Mouse (Mus musculus): Measurements from ENCODE around the gene Slc24a4. TPM values are rescaled to one million over a fixed set of nuclear protein-coding genes. Genes with fewer than 3 reads are reported as not detected.
A peak's percentile ranks its signal among the peaks of the same experiment; 100 is the strongest.

The Slc24a4 gene
- polyA plus RNA-seq, 1 experiment from 2014 or later: 4.0 TPM

DNA sequence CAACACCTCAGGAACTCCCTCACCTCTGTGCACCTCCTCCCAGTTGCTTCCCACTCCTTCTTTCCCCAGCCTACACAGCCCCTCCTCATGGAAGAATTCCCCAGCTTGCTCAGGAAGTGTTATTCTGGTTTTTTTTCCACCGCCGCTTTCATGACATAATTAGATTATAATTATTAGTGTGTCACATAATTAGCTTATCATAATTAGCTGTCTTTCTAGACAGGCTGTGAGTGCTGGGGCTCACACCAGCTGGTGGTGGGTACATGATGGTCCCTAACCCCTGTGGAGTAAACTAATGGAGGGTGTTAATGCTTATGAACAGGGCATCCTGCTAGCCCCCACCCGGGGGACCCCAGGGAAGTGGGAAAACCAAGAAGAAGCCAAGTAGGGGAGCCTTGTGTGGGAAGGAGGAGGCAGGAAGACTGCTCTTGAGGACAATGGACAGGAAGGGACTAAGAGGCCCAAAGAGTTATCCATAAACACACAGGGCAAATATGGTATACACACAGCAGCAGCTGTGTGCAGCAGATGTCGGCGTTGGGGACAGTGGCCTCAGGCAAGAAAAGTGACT is 38.2 kb downstream of the Slc24a4 start:
- WGBS: 43% methylated on average over 5 of the region's 5 CpGs
- 0 out of 2 replicates have a peak, but pooled peaks have one; percentile 50 for ATAC-seq (ENCODE audit: insufficient number of reproducible peaks, low FRiP score)
- H3K4me2 ChIP-seq: no peak overlapping the region
- no peak overlapping the region for H3K9ac ChIP-seq
- H3K4me3 ChIP-seq: no peak overlapping the region
- peak overlapping the region; percentile 48; the same call in 1 of the 2 replicates for H3K27ac ChIP-seq (ENCODE audit: poor library complexity, severe bottlenecking)
- no peaks in the 10 kb centered on the region for H3K36me3 ChIP-seq
- peaks cover 11% of the 10 kb centered on the region for H3K4me1 ChIP-seq (replicated peaks)
- H3K9me3 ChIP-seq (replicated peaks): no peaks in the 10 kb centered on the region
- H3K27me3 ChIP-seq (replicated peaks): no peaks in the 10 kb centered on the region

DNA sequence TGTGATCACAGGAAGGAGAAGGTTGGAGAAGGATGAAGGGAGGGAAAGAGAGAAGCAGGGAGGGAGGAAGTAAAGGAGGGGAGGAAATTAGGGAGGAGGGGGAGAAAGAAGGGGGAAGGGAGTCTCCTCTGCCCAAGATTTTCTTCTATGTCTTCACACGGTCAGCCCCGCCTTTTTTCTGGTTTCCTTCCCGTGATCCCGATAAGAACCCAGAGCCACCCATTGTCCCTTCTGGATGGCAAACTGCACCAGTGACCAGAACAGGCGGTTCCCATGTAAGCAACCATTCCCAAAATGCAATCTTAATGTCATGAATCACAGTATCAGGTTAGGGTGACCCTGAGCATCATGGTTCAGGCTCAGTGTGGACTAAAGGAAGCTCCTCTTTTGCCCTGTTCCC is 38.8 kb downstream of the Slc24a4 start:
- H3K36me3 ChIP-seq: no peaks in the 10 kb centered on the region
- H3K27ac ChIP-seq (ENCODE audit: poor library complexity, severe bottlenecking): peak overlapping the region; percentile 48
- ATAC-seq (ENCODE audit: insufficient number of reproducible peaks, low FRiP score): 0 out of 2 replicates have a peak, but pooled peaks have one; percentile 31
- H3K4me1 ChIP-seq (replicated peaks): peaks cover 11% of the 10 kb centered on the region
- H3K9ac ChIP-seq: no peak overlapping the region
- H3K4me3 ChIP-seq: no peak overlapping the region
- no peaks in the 10 kb centered on the region for H3K9me3 ChIP-seq (replicated peaks)
- no peak overlapping the region for H3K4me2 ChIP-seq
- no peaks in the 10 kb centered on the region for H3K27me3 ChIP-seq (replicated peaks)
- WGBS: 58% methylated on average over 5 of the region's 5 CpGs

DNA sequence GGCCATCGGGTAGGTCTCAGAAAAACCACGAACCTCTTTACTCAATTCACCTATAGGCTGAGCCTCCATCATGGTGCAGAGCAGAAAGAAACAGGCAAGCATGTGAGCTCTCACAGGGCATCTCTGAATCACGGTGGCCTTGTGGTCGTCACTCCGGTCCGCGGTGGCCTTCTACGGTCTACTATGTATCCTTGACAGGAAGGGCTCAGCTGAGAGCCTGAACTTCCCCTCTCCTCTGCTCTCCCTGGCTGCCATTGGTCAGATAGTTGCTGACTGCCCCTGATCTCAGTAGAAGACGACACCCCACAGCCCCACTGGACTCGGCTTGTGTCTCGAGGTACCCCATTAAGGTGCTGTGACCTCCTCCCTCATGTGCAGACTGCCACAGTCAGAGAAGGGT is 44.2 kb downstream of the Slc24a4 start:
- Histone ChIP-seq H3K9ac (no peak overlapping the region), H3K4me3 (no peak overlapping the region), H3K27ac (ENCODE audit: poor library complexity, severe bottlenecking) (no peak overlapping the region), H3K4me1 (replicated peaks) (no peaks in the 10 kb centered on the region), H3K36me3 (no peaks in the 10 kb centered on the region), H3K4me2 (no peak overlapping the region), H3K27me3 (replicated peaks) (no peaks in the 10 kb centered on the region), H3K9me3 (replicated peaks) (no peaks in the 10 kb centered on the region)
- no peak for ATAC-seq (ENCODE audit: insufficient number of reproducible peaks, low FRiP score)
- WGBS: 72% methylated on average over 11 of the region's 11 CpGs

DNA sequence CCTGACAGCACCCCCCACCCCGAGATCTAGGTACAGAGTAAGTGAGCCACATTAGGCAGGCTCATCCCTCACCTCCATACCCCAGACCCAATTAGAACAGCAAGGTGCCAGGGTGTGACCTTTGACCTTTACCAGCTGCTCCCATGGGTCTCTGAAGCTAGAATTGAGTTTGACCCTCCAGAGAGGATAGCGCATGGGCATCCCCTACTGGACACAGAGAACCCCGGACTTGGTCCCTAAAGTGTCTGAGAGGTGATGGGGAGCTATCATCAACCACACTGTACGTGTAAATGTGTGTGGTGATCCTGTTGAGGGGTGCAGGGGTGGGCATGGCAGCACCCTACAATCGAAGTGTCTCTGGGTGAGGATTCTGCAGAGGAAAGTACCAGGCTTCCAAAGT is 44.8 kb downstream of the Slc24a4 start:
- no peak overlapping the region for H3K4me2 ChIP-seq
- no peaks in the 10 kb centered on the region for H3K36me3 ChIP-seq
- H3K9ac ChIP-seq: no peak overlapping the region
- H3K27ac ChIP-seq (ENCODE audit: poor library complexity, severe bottlenecking): no peak overlapping the region
- 81% methylated on average over 5 of the region's 5 CpGs for WGBS
- H3K4me3 ChIP-seq: no peak overlapping the region
- H3K27me3 ChIP-seq (replicated peaks): peaks cover 3% of the 10 kb centered on the region; the same call in 1 of the 2 replicates
- 0 out of 2 replicates have a peak, but pooled peaks have one; percentile 20 for ATAC-seq (ENCODE audit: insufficient number of reproducible peaks, low FRiP score)
- no peaks in the 10 kb centered on the region for H3K4me1 ChIP-seq (replicated peaks)
- no peaks in the 10 kb centered on the region for H3K9me3 ChIP-seq (replicated peaks)

DNA sequence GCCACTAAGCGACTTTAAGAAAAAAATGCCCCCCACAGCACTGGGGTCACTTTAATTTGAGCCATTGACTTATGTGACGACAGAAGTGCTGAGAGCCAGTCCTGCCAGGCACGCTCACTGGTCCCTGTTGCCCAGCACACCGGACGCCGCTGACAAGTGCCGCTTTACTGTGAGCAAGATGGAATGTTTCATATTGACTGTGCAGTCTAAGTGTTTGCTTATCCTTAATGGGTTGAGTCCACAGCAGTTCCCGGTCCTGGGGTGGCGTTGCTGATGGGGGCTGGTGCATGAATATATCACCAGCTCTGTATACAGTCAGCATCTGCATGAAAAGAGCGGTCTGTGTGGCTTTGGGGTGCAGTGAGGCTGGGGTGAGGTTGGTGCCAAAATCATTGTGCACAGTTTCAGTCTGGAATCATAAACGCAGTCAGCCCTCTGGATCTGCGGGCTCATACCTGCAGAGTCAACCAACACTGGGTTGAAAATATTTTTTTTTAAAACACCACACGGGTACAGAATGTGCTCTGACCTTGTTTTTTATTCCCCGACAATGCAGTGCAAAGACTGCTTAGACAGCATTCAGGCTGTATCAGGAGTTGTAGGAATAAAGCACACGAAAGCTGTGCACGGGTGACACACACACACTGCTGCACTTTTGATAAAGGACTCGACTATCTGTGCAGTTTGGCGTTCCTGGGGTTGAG is 52.0 kb downstream of the Slc24a4 start:
- no peak overlapping the region for H3K9ac ChIP-seq
- peaks cover 4% of the 10 kb centered on the region; the same call in 1 of the 2 replicates for H3K27me3 ChIP-seq (replicated peaks)
- H3K4me1 ChIP-seq (replicated peaks): no peaks in the 10 kb centered on the region
- WGBS: 63% methylated on average over 18 of the region's 18 CpGs
- H3K9me3 ChIP-seq (replicated peaks): no peaks in the 10 kb centered on the region
- H3K36me3 ChIP-seq: no peaks in the 10 kb centered on the region
- no peak overlapping the region for H3K27ac ChIP-seq (ENCODE audit: poor library complexity, severe bottlenecking)
- no peak overlapping the region for H3K4me3 ChIP-seq
- H3K4me2 ChIP-seq: no peak overlapping the region
- no peak for ATAC-seq (ENCODE audit: insufficient number of reproducible peaks, low FRiP score)

DNA sequence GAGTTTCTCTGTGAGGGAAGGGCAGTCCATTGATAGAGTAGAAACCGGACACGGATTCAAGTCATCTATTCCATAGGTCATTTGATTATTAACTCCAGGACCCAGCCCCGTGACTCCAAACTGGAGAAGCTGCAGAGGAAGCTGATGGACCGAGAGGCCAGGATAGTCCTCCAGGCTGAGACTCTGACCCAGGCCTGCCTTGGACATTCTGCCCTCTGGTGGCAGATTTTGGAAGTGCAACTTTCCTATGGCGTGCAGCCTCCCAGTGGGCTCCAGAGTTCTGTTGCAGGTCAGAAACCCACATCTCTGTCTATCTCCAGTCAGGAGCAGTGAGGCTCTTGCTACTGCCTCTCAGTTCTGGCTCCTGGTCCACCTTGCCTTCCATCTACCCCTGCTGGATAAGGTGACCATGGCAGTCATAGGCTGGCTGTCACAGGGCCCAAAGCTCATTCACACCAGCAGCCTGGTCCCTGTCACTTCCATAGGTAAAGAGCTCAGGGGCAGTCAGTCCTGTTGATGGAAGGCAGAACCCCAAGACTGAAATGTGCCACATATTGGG is 53.3 kb downstream of the Slc24a4 start:
- 34% methylated on average over 5 of the region's 5 CpGs for WGBS
- H3K9me3 ChIP-seq (replicated peaks): peaks cover 9% of the 10 kb centered on the region; the same call in 1 of the 2 replicates
- no peak overlapping the region for H3K4me3 ChIP-seq
- no peak overlapping the region for H3K27ac ChIP-seq (ENCODE audit: poor library complexity, severe bottlenecking)
- peaks cover 4% of the 10 kb centered on the region; the same call in 1 of the 2 replicates for H3K27me3 ChIP-seq (replicated peaks)
- ATAC-seq (ENCODE audit: insufficient number of reproducible peaks, low FRiP score): no peak
- no peaks in the 10 kb centered on the region for H3K4me1 ChIP-seq (replicated peaks)
- no peak overlapping the region for H3K9ac ChIP-seq
- no peaks in the 10 kb centered on the region for H3K36me3 ChIP-seq
- H3K4me2 ChIP-seq: no peak overlapping the region

DNA sequence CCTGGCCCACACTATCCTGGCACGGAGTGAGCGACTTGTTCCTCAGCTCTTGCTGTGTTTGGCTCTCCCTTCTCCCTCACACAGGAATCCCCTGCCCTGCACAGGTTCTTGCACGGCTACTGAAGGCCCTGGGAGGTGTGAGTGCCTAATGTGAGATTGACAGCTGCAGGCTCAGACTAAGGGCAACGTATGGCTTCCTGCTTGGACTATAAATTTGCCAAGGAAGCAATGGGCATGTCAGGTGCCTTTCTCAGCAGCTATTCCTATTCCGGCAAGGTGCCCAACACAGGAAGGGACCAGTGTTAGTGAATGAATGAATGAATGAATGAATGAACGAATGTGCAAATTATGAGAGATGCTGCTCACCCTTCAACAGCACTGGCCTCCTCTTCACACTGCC is 54.1 kb downstream of the Slc24a4 start:
- Histone ChIP-seq H3K27ac (ENCODE audit: poor library complexity, severe bottlenecking) (no peak overlapping the region), H3K36me3 (no peaks in the 10 kb centered on the region), H3K9ac (no peak overlapping the region), H3K4me1 (replicated peaks) (no peaks in the 10 kb centered on the region), H3K4me2 (no peak overlapping the region), H3K4me3 (no peak overlapping the region), H3K27me3 (replicated peaks) (peaks cover 4% of the 10 kb centered on the region; the same call in 1 of the 2 replicates), H3K9me3 (replicated peaks) (peaks cover 16% of the 10 kb centered on the region)
- 72% methylated on average over 6 of the region's 6 CpGs for WGBS
- no peak for ATAC-seq (ENCODE audit: insufficient number of reproducible peaks, low FRiP score)

DNA sequence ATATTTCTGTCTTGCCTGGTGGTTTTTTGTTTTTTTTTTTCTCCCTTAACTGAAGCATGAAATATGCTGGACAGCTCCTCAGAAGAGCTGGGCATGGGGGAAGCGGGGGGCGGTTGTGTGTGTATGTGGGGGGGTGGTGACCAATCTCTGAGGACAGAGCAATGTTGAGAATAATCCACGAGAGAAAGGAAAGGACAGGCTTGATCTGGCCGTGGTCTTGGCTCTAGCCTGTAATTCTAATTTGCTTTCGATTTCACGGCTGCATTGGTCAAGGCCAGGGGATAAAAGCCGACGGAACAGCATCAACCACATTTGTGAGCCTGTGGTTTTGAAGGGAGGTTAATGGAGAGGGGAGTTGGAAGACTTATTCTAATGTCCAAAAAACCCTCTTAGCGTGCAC is 54.7 kb downstream of the Slc24a4 start:
- H3K36me3 ChIP-seq: no peaks in the 10 kb centered on the region
- H3K9ac ChIP-seq: no peak overlapping the region
- no peak for ATAC-seq (ENCODE audit: insufficient number of reproducible peaks, low FRiP score)
- no peak overlapping the region for H3K27ac ChIP-seq (ENCODE audit: poor library complexity, severe bottlenecking)
- no peak overlapping the region for H3K4me3 ChIP-seq
- peaks cover 20% of the 10 kb centered on the region for H3K9me3 ChIP-seq (replicated peaks)
- H3K4me2 ChIP-seq: no peak overlapping the region
- 78% methylated on average over 9 of the region's 9 CpGs for WGBS
- H3K4me1 ChIP-seq (replicated peaks): no peaks in the 10 kb centered on the region
- peaks cover 3% of the 10 kb centered on the region; the same call in 1 of the 2 replicates for H3K27me3 ChIP-seq (replicated peaks)

DNA sequence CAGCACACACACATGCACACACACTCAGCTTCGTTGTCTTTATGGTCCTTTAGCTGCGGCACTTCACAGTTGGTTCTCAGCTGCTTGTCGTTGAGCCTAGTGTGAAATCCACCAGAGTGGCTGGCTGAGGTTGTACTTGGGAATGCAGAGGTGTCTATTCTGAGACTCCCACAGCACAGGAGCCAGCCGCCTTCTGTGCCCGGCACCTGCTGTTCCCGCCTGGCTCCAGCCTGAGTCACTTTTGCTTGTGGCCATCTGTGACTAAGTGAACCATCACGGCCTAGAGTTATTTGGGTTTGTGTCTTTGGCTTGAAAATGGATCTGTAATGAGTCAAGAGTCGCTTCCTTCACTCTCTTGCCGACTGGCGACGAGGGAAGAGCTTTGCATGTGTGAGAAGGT is 62.3 kb downstream of the Slc24a4 start:
- ATAC-seq (ENCODE audit: insufficient number of reproducible peaks, low FRiP score): no peak
- no peaks in the 10 kb centered on the region for H3K27me3 ChIP-seq (replicated peaks)
- WGBS: 81% methylated on average over 11 of the region's 11 CpGs
- no peak overlapping the region for H3K27ac ChIP-seq (ENCODE audit: poor library complexity, severe bottlenecking)
- H3K9ac ChIP-seq: no peak overlapping the region
- H3K4me2 ChIP-seq: no peak overlapping the region
- no peaks in the 10 kb centered on the region for H3K36me3 ChIP-seq
- H3K4me1 ChIP-seq (replicated peaks): no peaks in the 10 kb centered on the region
- no peak overlapping the region for H3K4me3 ChIP-seq
- peaks cover 26% of the 10 kb centered on the region for H3K9me3 ChIP-seq (replicated peaks)

DNA sequence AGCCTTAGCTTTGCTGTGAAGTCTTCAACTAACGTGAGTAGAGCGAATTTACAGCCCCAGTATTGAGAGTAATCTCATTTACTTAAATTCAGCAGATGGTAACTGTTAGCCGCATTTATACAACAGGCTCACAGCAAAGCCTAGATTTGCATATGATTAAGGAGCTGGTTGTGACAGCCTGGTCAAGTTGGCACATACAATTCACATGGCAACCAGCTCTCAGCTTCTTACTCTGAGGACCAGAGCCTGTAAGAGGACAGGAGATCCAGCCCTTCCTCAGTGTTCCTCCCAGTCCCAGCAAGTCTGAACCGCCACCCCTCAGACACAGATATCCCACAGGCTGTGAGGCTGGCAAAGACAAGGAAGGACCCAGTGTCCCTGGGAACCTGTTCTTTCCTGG is 73.0 kb downstream of the Slc24a4 start:
- H3K27ac ChIP-seq (ENCODE audit: poor library complexity, severe bottlenecking): no peak overlapping the region
- H3K4me1 ChIP-seq (replicated peaks): peaks cover 5% of the 10 kb centered on the region; the same call in 1 of the 2 replicates
- no peak overlapping the region for H3K9ac ChIP-seq
- H3K4me3 ChIP-seq: no peak overlapping the region
- ATAC-seq (ENCODE audit: insufficient number of reproducible peaks, low FRiP score): no peak
- H3K36me3 ChIP-seq: no peaks in the 10 kb centered on the region
- 71% methylated on average over 4 of the region's 4 CpGs for WGBS
- no peaks in the 10 kb centered on the region for H3K27me3 ChIP-seq (replicated peaks)
- no peak overlapping the region for H3K4me2 ChIP-seq
- H3K9me3 ChIP-seq (replicated peaks): no peaks in the 10 kb centered on the region

DNA sequence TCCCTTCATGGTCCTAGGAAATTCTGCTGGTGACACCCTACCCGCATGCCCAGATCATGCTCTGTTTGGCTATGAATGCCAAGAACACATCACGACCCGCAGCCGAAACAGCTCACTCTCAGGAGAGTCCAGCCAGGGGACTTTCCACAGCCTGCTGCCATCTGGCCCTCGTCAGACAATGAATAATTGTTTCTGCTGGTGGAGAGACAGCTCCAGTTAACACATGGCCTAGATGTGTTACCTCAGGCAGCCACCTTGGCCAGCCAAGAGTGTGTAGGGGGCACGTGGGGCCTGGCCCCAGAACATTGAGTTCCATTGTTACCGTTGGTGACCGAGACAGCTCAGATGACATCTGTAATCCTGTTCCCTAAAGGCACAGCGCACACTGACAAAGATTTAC is 74.4 kb downstream of the Slc24a4 start:
- H3K36me3 ChIP-seq: no peaks in the 10 kb centered on the region
- H3K27ac ChIP-seq (ENCODE audit: poor library complexity, severe bottlenecking): no peak overlapping the region
- 62% methylated on average over 9 of the region's 9 CpGs for WGBS
- H3K27me3 ChIP-seq (replicated peaks): no peaks in the 10 kb centered on the region
- H3K9me3 ChIP-seq (replicated peaks): no peaks in the 10 kb centered on the region
- H3K4me3 ChIP-seq: no peak overlapping the region
- ATAC-seq (ENCODE audit: insufficient number of reproducible peaks, low FRiP score): no peak
- H3K4me2 ChIP-seq: no peak overlapping the region
- H3K9ac ChIP-seq: no peak overlapping the region
- peaks cover 5% of the 10 kb centered on the region; the same call in 1 of the 2 replicates for H3K4me1 ChIP-seq (replicated peaks)

Data from heart, embryonic 12.5 days (tissue).